Mouse (Mus musculus) right cerebral cortex, adult 18-20 months (tissue): ENCODE data around the gene Rbck1.

ENCODE experiments used
- DNase-seq: peaks from one replicate; pipeline ENCODE4 v3.0.0; 2022; ENCODE audit warnings: mixed read lengths

The Rbck1 gene

DNA sequence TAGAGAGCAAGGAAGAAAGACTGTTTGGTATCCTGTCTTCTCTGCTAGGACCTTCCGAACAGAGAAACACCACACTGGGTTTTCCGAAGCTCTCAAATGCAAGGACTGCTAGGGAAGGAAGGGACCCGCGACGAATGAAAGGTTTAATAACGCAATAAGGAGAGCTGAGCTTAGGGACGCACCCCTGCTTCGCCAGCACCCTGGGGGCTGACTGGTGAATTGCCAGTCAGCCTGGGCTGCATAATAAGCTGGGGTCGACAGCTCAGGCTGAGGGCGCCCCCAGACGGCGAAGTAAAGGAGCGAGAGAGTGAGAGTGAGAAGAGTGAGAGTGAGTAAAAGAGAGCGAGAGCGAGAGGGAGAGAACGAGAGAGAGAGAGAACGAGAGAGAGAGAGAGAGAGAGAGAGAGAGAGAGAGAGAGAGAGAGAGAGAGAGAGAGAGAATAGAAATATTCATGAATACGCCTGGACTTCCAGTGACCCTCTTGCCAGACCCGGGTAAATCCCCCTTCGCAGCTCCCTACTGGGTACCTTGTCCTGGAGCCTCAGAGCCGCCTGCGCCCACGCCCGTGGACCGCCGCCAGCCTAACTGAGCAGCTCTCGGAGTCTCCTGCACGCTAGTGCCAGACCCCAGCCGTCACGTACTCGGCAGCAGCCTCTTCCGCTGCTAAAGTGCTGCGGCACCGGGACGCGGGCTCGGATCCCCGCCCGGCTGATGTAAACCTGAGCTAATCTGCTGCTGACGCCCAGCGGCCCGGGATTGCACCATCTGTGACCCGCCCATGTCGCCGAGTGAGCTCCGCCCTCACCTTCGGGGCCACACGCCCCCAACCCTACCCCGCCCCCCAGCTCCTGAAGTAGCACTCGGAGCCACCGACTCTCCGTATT is 11.1 kb upstream of the Rbck1 start, which contains the start of gene Trib3:
Gene Trib3, minus strand, starts transcription at position 704 of the 885 bp plus-strand sequence.
- peak; percentile 74 for DNase-seq

DNA sequence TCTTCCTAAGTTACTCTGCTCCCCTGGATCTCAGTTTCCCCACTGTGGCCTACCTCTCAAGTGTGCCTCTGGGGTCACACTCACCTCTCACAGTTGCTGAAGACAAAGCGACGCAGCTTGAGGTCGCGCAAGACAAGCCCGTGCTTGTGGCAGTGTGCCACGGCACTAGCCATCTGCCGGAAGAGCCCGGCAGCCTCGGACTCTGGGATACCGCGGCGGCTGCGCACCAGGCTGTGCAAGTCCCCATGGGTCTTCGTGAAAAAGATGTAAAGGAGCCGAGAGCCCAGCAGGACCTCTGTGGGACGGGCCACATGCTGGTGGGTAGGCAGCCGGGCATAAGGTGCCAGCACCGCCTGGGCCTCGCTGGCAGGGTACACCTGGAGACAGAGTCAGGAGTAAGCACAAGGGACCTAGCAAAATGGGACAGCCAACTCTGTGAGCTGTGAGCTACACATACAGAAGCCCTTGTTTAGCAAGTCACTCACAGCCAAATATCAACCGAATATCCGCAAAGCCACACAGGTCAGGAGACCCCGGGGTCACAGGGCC is 7.3 kb upstream of the Rbck1 start:
- no peak for DNase-seq

DNA sequence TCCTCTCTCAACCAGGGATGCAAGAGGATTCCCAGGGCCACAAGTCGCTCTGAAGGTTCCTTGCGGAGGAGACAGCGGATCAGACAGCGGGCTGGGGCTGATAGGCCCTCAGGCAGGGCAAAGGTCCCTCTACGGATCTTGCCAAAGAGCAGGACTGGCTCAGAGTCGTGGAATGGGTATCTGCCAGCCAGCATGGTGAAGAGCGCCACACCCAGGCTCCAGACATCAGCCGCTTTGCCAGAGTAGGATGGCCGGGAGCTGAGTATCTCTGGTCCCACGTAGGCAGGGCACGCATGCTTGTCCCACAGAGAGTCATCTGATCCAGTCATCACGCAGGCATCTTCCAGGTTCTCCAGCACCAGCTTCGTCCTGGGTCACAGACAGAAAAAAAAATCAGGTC is 5.9 kb upstream of the Rbck1 start:
- no peak for DNase-seq

DNA sequence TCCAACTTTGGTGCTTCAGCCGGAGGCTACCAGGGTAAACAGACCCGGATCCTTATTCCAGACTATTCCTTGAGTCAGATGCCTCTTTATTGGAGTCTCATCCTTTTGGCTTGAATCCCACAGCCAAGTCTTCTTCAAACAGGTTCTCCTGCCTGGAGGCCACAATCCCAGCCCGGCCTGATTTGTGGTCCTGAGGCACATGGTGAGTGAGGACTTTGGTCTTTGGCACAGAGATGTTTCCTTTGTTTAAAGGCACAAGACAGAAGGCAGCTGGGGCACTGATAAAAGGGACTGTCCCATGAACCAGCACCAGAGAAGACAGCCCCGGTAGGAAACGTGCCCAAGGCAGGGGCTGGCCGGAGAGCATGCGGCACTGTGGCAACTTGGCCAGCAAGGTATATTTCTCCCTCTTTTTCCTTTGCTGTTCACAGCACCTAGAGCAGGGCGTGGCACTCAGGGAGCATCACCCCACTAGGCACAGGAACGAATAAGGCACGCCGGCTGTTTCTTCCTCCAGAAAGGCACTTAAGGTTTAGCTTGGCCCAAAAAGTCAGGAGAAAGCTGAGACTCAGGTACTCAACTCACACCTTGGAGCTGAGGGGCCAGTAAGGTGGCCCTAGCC is 5.2 kb upstream of the Rbck1 start:
- DNase-seq: no peak

DNA sequence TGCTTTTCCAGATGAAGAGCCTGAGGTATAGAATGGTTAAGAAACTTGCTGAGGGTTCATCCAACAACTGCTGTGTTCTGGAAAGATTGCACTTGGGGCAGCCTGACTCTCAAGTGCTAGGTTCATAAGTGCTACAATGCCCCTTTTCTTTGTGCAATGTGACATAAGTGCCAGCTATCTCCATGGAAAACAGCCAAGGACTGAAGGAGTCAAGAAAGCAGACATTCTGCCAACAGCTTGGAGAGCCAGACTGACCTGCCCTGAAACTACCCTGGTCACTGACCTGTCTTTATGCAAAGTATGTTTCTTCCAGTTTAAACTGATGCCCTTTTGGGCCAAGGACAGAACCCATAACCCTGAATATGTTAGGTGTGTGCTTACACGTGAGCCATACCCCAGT is 4.4 kb upstream of the Rbck1 start:
- no peak for DNase-seq

DNA sequence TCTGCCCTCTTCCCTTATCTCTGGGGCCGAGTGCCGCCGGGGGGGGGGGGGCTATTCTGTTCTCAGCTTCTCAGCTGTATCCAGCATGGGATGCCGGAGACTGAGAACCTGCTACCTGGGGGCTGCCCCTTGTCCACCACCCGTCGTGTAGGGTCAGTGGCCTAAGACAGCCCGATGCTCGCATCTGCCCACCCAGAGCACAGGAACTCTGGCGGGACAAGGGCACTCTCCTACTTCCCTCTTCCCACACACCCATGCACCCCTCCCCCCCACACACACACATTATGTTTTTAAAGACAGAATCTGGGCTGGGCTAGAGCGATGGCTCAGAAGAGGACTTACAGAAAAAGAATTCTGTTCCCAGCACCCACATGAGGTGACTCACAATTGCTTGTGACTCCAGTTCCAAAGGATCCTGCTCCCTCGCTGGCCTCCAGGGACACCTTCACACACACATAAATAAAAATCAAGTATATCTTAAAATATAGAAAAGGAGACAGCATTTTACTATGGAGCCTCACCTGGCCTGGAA is 2.9 kb upstream of the Rbck1 start:
- peak; percentile 25 for DNase-seq

DNA sequence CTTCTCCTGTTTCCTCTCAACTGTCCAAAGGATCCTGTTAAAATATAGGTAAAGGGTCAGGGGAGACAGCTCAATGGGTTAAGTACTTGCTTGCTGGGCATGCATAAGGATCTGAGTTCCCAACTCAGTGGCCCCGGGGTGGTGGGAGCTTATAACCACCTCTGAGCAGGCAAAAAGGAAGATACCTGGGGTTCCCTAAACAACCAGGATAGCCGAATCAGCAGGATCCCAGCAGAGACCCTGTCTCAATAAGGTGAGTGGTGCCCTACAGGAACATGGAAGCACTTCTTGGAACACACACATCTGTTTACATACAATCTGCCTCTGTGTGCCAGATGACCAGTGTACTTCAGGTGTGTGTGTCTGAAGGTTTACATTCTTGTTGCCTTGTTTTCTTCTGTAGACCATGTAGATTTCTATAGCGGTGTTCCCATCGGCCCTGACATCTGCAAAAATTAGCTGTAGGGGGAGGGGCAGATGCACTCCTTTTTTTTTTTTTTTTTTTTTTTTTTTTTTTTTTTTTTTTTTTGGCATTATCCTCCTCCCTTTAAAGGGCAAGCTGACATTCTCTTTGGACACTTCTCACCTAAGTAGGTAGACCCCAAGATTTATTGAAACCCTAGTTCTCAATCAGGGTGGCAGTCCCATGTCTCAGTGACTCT is 1.0 kb upstream of the Rbck1 start:
- no peak for DNase-seq

DNA sequence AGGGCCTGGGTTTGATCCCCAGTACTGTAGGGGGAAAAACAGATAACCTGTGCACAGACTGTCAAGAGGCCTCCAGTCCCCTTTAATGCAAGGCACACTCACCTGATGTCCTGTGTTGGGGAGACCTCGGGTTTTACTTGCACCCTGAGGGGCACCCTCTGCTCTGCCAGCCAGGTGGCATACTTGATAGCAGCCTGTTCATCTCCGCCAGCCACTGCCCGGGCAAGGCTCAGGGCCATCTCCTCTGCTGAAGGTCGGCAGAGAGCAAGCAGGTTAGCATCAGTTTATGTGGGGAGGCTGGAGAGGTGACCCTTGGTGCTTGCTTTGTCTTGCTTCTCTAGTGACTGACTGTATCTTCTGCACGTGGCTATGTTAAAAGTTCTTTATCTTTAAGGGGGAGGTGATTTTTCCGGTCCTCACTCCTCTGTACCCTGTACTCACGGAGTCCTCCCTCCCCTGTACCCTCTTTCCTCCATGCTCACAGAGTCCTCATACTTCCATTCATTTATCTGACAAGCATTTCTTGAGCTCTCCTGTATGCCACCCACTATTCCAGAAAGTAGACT is 1.5 kb downstream of the Rbck1 start:
- no peak for DNase-seq

DNA sequence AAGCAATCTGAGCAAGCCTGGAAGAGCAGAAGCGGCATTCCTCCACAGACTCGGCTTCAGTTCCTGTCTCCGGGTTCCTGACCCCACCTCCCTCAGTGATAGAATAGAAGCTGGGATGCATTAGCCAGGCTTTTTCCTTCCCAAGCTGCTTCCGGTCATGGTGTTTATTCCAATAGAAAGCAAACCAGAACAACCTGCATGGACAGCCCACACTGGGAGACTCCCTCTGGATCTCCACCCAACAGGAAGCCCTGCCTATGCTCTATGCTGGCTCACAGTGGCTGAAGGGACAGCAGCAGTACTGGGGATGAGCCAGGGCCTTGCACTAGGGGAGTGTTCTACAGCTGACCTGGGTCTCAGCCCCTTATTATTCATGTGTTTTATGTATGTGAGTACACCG is 4.5 kb downstream of the Rbck1 start:
- no peak for DNase-seq

DNA sequence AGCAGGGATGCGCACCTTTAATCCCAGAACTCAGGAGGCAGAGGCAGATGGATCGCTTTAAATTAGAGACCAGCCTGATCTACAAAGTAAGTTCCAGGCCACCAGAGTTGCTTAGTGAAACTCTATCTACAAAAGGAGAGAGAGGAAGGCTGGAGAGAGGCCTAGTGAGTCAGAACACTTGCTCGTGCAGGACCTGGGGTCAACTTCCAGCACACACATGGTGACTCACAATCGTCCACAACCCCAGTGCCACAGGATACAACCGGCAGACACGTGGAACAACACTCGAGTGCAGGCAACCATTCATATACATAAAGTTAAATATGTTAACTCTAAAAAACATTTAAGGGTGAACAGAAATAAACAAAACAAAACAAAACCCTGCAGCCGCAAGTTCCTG is 5.8 kb downstream of the Rbck1 start:
- no peak for DNase-seq

DNA sequence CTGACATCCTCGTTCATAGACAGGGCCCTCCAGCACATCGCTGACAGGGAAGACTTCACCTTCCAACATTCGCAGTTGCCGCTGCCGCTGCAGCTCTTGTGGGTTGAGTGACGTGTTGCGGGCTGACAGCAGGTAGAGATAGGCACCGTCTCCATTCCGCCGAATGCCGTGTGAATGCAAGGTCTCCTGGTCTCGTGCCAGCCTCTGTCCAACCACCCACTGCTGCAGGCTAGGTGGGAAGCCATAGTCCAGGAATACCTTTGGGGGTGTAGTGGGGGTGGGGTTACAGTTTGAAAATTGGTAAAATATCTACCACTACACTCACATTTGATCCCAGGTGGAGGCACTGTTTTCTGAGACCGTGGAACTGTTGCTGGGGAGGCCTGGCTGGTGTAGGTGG is 6.3 kb downstream of the Rbck1 start:
- no peak for DNase-seq

DNA sequence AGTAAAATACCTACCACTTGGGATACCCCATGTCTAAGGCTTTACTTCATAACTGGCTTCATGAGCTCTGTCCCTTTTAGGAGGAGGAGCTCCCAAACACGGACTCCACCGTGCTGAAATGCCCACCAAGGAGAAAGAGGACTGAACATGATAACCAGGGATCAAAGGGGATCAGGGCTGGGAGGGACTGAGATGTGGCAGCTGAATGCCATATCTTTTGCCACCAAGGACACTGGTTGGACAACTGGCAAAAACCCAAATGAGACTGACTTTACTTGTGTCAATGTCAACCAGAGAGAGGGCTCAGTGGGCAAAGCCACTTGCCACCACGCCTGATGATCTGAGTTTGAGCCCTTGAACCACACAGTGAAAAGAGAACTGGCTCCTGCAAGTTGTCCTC is 7.6 kb downstream of the Rbck1 start:
- DNase-seq: no peak

DNA sequence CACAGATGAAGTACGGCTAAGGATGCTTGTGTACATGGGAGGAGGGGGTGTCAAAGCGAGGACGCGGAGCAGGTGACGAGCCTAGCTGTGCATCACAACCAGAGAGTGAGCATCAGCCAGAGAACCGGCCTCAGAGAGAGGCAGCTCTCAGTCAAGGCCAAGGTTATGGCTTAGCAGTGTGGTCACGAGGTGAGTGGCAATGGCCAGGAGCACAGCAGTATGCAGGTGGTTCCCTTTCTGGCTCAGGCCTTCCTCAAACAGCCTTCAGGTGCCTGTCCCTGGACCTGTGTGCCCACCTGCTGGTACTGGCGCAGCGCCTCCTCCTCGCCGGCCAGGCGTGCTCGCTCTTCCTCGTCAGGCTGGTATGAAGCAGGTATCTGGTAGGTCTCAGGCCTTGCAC is 8.5 kb downstream of the Rbck1 start:
- no peak for DNase-seq

DNA sequence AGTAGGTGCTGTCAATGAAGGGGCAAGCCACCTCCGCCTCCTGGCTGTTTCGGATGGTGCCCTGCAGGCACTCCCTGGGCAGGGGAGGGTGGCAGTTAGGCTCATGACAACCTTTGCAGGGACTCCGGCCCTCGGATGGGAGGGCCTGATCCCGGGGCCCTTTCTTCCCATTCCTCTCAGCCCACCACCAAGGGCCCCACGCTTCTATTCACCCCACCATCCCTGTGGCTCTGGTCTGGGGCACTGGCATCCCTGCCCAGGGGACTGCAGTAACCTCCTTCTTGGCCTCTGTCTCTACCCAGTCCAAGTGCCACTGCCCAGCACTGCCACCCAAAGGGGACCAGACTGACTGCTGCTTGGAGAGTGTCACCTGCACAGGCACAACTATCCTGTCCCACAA is 10.3 kb downstream of the Rbck1 start:
- DNase-seq: no peak

DNA sequence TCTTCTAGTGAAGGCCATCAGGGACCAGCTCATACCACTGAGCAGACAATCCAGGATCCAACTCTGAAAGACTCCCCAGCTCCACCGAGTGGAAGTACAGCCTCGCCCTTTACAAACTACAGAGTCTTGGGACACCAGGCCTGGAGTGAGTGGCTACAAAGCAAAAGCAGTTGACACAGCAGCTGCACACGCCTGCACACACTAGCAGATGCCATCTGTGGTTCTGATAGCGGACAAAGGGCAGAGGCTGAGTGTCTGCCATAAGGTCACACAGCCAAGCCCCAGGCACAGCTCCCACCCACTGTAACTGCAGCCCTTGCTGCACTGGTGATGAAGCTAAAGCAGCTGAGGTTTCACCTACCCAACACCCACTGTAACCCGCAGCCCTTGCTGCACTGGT is 10.9 kb downstream of the Rbck1 start:
- no peak for DNase-seq

DNA sequence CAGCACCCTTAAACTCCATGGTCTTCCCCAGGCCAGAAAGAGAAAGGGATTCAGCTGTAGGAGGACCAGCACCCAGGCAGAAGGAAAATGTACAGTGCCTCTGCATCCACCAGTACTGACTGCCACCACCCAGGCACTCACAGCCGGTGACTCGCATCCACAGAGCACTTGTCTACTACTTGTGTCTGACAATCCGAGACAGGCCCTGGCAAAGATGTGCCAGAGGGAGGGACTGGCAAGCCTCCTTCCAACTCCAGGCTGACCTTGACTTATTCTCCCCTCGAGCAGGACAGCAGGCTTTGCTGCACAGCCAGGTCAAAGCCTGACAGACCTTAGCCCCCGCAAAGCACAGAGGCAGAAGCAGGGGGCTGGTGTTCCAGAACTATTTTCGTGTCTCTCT is 15.4 kb downstream of the Rbck1 start:
- no peak for DNase-seq

DNA sequence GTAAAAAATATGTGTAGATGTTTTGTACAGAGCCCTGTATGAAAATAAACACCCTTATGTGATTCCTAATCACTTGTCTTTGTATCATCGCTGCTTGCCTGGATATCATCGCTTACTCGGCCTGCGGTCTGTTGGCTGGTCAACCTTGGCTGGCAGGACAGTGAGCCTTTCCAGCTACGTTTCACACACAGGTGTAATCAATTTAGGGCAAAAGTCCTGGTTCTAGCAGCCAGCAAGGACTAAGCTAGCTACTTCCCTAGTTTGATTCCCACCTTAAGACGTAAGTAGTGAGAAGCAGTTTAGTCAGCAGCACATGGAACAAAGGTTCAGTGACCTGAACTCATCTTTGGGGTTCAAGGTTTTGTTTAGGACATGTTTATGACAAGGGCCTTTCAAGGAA is 18.5 kb downstream of the Rbck1 start:
- DNase-seq: no peak

DNA sequence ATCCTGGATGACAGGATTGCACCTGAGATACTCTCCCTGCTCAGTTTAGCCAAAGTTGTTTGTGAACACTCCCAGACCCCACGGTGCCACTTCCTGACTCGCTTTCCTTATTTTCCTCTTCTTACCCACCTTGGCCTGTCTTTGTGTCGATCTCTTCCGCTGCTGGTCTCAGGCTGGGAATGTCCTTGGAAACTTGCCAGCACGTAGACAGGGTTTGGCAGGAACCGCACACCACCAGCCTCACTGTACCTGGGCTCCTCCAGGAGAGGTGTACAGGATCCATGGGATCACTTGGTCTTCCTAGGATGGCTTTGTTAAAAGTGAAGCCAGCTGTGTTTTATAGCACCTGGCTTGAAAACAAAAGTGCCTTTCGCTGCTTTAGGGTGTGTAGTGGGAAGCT is 19.5 kb downstream of the Rbck1 start:
- DNase-seq: no peak

DNA sequence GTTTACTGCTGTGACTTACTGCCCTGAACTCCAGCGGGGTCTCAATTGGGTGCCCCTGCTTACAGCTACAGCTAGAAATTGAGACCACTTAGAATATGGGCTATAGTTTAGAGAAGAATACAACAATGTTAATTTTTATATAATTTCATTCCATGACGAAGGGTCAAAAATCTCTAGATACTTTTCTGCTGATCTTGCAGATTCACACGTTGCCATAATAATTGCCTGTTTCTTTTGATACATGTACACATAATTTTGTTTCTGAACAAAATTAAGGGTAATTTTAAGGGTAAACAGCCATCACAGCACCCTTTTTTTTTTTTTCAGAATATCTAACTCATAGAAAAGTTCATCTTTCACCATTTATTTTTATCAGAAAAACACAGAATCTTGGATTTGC is 25.3 kb downstream of the Rbck1 start:
- DNase-seq: no peak

DNA sequence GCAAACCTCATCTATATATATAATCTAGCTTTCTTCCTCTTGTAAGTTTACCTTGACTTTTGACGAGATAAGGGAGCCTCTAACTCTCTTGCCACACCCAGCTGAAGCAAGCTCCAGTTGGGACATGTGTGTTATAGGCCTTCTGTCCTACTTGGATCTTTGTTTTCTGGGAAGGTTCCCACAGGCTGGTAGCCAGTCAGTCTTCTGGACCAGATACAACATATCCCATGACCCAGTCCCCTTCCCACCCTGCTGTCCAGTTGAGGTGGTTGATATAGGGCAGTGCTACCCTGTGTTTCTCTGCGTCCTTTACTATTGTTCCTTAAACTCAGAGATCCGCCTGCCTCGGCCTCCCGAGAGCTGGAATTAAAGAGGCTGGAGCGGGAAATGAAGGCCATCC is 27.0 kb downstream of the Rbck1 start:
- no peak for DNase-seq

DNA sequence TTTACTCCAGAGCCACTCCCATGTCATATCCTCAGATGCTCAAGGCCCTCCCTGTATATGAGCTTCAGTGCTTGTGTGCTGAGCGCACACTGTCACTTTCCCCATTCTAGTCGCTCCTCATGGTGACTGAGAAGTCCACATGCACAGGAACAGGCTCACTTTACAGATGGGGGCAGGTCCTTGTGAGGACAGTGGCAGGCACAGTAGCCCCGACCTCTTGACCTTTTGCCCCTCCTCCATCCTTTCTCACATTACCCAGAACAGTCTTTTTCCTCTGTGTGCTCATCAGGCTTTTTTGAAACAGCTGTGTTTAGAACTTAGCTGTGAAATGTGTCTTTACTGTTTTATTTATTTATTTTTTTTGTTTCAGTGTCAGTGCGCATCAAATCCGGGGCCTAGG is 28.7 kb downstream of the Rbck1 start:
- no peak for DNase-seq

DNA sequence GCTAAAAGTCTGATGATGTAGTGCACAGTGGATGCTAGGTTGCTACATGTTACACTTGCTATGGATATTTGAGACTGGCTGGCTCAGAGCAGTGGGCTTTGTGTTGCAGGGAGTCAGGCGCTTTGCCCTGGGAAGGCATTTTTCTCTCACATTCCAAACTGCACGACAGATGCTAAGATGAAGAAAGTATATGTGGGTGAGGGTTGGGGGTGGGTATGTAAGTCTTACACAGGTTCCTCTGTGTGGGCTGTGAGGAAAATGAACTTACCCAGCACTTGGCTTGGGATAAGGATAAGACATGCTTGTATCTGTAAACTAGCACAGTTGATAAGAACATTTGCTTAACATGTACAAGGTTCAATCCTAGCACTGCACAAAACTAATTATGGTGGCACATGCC is 29.6 kb downstream of the Rbck1 start:
- DNase-seq: peak; percentile 68

DNA sequence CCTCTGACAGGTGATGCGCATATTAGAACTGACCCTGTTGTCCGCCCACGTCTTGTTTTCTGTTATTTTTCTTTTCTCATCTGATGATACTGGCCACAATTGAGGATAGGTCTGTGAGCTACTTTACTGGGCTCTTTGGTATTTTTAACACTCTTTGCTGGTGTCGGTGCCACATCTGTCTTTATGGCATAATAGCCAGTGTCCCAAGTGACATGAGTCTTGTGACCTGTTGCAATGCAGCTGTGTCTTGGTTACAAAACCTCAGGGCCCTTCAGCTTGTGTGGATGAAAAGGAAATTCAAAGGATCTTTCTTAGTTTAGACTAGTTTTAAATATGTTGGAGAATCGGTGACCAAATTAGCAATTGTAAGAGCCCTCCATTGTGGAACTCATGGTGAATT is 37.9 kb downstream of the Rbck1 start:
- DNase-seq: no peak
